Mouse (Mus musculus): ENCODE results near the gene Gm21650.
"Not testable (repeated sequence)": the region's sequence is repeated elsewhere in the genome, so short reads cannot be mapped to it uniquely, and the experiment has no call there.

GRCm38 (mm10) chrY:77692508-77692907 lies at the start of gene Gm21650:
- TF ChIP-seq POLR2A (IDR thresholded peaks at IDR 0.05; ENCODE audit: insufficient read depth, low read depth, low read length); EP300 (IDR thresholded peaks at IDR 0.05; ENCODE audit: insufficient read depth, low read depth, low read length); CTCF (IDR thresholded peaks at IDR 0.05): not testable (repeated sequence)

Data from heart, adult 2 months (tissue).